ENCODE assay signal across 27 mouse cellular contexts in the genomic region with DNA sequence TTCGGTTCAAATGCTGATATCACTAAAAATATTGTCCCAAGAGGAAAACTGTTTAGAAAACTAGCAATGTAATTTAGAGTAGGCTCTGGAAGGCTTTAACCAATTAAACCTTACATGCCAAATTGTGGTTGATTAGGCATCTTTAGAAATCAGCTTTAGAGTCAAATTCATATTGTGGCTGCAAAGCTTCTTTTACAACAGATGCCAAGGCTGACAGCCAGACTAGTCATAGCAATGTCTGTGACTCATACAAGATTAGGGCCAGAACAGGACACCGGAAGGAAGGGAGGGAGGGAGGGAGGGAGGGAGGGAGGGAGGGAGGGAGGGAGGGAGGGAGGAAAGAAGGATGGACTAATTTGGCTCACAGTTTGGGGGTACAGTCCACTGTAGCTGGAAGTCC.
DNase-seq lines count a peak whose midpoint lies in the region; ATAC-seq and TF ChIP-seq lines count a peak whose summit lies in the region.
"Had no signal": no experiment of that assay in that cellular context is flagged by ENCODE, and none has a peak within 500 bp of the region (broad histone marks: within the 10 kb centered on the region; RNA-seq: fewer than 3 reads in every experiment).

No protein-coding gene starts in this region.

- no peak overlapping the region for H3K9ac ChIP-seq in forebrain, embryonic 11.5 days (ENCODE audit: low read length)
- H3K9ac ChIP-seq: forebrain, embryonic 12.5 days; forebrain, embryonic 15.5 days; heart, embryonic 12.5 days; heart, embryonic 15.5 days; hindbrain, embryonic 13.5 days; intestine, embryonic 15.5 days had no signal

- H3K36me3 ChIP-seq in C2C12 (ENCODE audit: control insufficient read depth, insufficient read depth) = peaks cover 8% of the 10 kb centered on the region
- no peaks in the 10 kb centered on the region for H3K36me3 ChIP-seq in forebrain, embryonic 11.5 days (ENCODE audit: control insufficient read depth, insufficient read depth, low read length)
- peaks cover 31% of the 10 kb centered on the region for H3K36me3 ChIP-seq in limb, embryonic 10.5 days
- H3K36me3 ChIP-seq: forebrain, embryonic 12.5 days; intestine, embryonic 15.5 days had no signal

- TF ChIP-seq CTCF in C2C12 (IDR thresholded peaks at IDR 0.05; ENCODE audit: control insufficient read depth, insufficient read depth, insufficient read length) = no peak

- no peak overlapping the region for H3K27ac ChIP-seq in forebrain, embryonic 11.5 days (ENCODE audit: low read depth, low read length)
- no peak overlapping the region for H3K27ac ChIP-seq in limb, embryonic 10.5 days
- H3K27ac ChIP-seq: forebrain, embryonic 12.5 days; forebrain, embryonic 15.5 days; heart, embryonic 15.5 days; hindbrain, embryonic 10.5 days; hindbrain, embryonic 13.5 days; intestine, embryonic 15.5 days had no signal

- H3K4me3 ChIP-seq in C2C12 (ENCODE audit: insufficient read depth, poor library complexity, severe bottlenecking) = no peak overlapping the region
- no peak overlapping the region for H3K4me3 ChIP-seq in forebrain, embryonic 11.5 days (ENCODE audit: low read depth, low read length)
- no peak overlapping the region for H3K4me3 ChIP-seq in limb, embryonic 10.5 days
- H3K4me3 ChIP-seq: forebrain, embryonic 12.5 days; forebrain, embryonic 15.5 days; heart, embryonic 12.5 days; heart, embryonic 15.5 days; hindbrain, embryonic 10.5 days; hindbrain, embryonic 13.5 days; intestine, embryonic 15.5 days had no signal

- H3K4me2 ChIP-seq in forebrain, embryonic 11.5 days (ENCODE audit: low read depth, low read length, severe bottlenecking) = no peak overlapping the region
- H3K4me2 ChIP-seq: forebrain, embryonic 12.5 days; forebrain, embryonic 15.5 days; heart, embryonic 12.5 days; heart, embryonic 15.5 days; hindbrain, embryonic 13.5 days; intestine, embryonic 15.5 days had no signal

- DNase-seq in adrenal gland, adult 2 months = peak; percentile 36
- DNase-seq in adrenal gland, postnatal 14 days = no peak
- DNase-seq in NIH3T3 (ENCODE audit: low read depth) = peak; percentile 58
- no peak for DNase-seq in forebrain, embryonic 11.5 days (ENCODE audit: low spot score)
- DNase-seq in limb, embryonic 10.5 days (ENCODE audit: low spot score) = no peak
- DNase-seq in urinary bladder, postnatal 10 days (ENCODE audit: low spot score) = no peak
- DNase-seq: adrenal gland, postnatal 10 days; cerebellum, adult 11 months; cerebellum, adult 2 months; cerebellum, postnatal 10 days; cerebellum, postnatal 36 days; embryo, embryonic 11 days; gastrocnemius, postnatal 25 days; heart, adult 18-20 months; heart, postnatal 10 days; heart, postnatal 36 days; kidney, adult 11 months had no signal

- WGBS in forebrain, embryonic 11.5 days = 91% methylated on average over 1 of the region's 2 CpGs
- WGBS in limb, embryonic 10.5 days = 98% methylated on average over 1 of the region's 2 CpGs

- ATAC-seq in forebrain, embryonic 11.5 days (replicated peaks; ENCODE audit: low FRiP score) = no peak
- ATAC-seq: activated CD4-positive, CD25-positive, alpha-beta regulatory T cell, adult 4 months; forebrain, embryonic 15.5 days; hindbrain, embryonic 16.5 days; intestine, embryonic 15.5 days had no signal

- H3K4me1 ChIP-seq in forebrain, embryonic 11.5 days (replicated peaks; ENCODE audit: control insufficient read depth, insufficient read depth, low read length) = no peaks in the 10 kb centered on the region
- H3K4me1 ChIP-seq in limb, embryonic 10.5 days = no peaks in the 10 kb centered on the region
- H3K4me1 ChIP-seq: forebrain, embryonic 12.5 days; forebrain, embryonic 15.5 days; hindbrain, embryonic 10.5 days; hindbrain, embryonic 13.5 days; intestine, embryonic 15.5 days had no signal

- H3ac ChIP-seq in C2C12 (ENCODE audit: control insufficient read depth, insufficient read length, low read depth) = no peak overlapping the region

- no peaks in the 10 kb centered on the region for H3K27me3 ChIP-seq in C2C12 (ENCODE audit: control insufficient read depth, insufficient read depth, insufficient read length)
- no peaks in the 10 kb centered on the region for H3K27me3 ChIP-seq in forebrain, embryonic 11.5 days (ENCODE audit: control insufficient read depth, insufficient read depth, low read length)
- no peaks in the 10 kb centered on the region for H3K27me3 ChIP-seq in limb, embryonic 10.5 days (ENCODE audit: low read depth, poor library complexity, severe bottlenecking)
- H3K27me3 ChIP-seq: forebrain, embryonic 12.5 days; forebrain, embryonic 15.5 days; heart, embryonic 12.5 days; heart, embryonic 15.5 days; hindbrain, embryonic 13.5 days; intestine, embryonic 15.5 days had no signal

- H3K79me3 ChIP-seq in C2C12 (ENCODE audit: low read depth) = no peaks in the 10 kb centered on the region

- no peaks in the 10 kb centered on the region for H3K79me2 ChIP-seq in C2C12 (ENCODE audit: control insufficient read depth, insufficient read depth)

- no peaks in the 10 kb centered on the region for H3K9me3 ChIP-seq in forebrain, embryonic 11.5 days (ENCODE audit: control insufficient read depth, low read length)
- no peaks in the 10 kb centered on the region for H3K9me3 ChIP-seq in limb, embryonic 10.5 days (replicated peaks)
- H3K9me3 ChIP-seq: forebrain, embryonic 12.5 days; forebrain, embryonic 15.5 days; heart, embryonic 15.5 days; hindbrain, embryonic 13.5 days; intestine, embryonic 15.5 days had no signal

TF ChIP-seq in C2C12, 6 proteins besides CTCF, POLR2A, EP300 and RAD21:
- TF ChIP-seq MAX (IDR thresholded peaks at IDR 0.05) (no peak), MYOD1 (IDR thresholded peaks at IDR 0.05; ENCODE audit: control insufficient read depth, insufficient read length, low read depth) (peak; percentile 2)
TF ChIP-seq in C2C12: peak in this region for 1.

Comparison
In these comparisons a context has a peak if more than half of its experiments do, and no peak if none do; other contexts are left out.
1. DNase-seq: peak in adrenal gland, adult 2 months (single experiment) and NIH3T3 (single experiment); none in adrenal gland, postnatal 14 days (single experiment), forebrain, embryonic 11.5 days (single experiment), limb, embryonic 10.5 days (single experiment) and urinary bladder, postnatal 10 days (single experiment).